Mouse (Mus musculus) MEL-GATA-1-ER (cell line): ENCODE data around the gene Ccl2.

Experiments used
- DNase-seq: peaks from one replicate; pipeline ENCODE4 v3.0.0-alpha.2; 2012; ENCODE audit warnings: low read depth; ENCODE audit errors: extremely low read depth

Ccl2 gene

DNA sequence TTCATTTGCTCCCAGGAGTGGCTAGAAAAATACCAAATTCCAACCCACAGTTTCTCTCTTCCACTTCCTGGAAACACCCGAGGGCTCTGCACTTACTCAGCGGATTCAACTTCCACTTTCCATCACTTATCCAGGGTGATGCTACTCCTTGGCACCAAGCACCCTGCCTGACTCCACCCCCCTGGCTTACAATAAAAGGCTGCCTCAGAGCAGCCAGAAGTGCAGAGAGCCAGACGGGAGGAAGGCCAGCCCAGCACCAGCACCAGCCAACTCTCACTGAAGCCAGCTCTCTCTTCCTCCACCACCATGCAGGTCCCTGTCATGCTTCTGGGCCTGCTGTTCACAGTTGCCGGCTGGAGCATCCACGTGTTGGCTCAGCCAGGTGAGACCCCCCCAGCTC lies at the start of gene Ccl2:
Gene Ccl2 (plus strand): TSS at position 216 of the 400 bp plus-strand sequence.
- DNase-seq, result no peak

DNA sequence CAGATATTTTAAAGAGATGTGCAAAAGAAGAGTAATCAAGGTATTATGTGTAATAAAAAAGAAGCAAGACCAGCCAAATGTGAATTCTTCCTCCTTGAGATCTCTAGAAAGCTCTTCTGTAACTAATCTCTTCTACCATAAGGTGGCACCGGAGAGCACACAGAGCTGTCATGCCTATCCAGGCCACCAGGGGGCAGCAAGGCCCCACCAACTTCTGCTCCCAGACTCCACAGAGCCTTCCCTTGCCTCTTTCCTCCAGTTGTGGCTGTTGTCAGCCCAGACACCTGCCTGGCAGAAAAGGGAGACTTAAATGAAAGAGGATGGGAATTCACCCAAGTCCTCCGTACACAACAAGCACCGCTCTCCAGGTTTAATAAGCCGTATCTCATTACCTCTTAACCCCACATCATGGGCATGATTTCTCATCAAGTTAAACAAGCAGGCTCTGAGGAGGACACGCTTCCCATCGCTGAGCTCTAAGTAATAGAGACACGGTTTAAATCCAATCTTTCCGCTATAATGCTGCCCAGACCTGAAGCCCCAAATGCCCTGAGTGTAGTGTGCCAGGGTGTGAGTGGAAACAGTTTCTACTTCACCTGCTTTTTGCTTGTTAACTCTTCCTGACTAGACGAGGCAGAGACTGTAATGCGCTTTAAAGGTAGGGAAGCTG lies 39.1 kb upstream of the Ccl2 start:
- no peak for DNase-seq

DNA sequence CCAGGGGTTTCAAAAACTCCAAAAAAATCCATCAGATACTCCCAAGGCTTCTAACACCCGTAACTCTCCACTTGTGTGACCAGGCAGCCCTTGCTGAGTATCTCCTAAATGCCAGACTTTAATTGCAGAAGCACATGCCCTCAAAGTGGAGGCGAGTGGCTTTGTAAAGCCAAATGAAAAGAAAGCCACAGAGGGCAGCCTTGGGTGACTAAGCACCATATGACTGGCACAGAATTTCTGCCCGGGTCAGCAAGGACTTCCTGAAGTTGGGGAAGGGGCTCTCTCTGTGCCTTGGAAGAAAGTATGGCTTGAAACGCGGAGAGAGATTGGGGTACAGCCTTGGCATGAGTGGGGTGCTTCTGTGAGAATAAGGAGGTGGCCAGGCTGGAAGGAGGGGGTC lies 38.3 kb upstream of the Ccl2 start:
- no peak for DNase-seq

DNA sequence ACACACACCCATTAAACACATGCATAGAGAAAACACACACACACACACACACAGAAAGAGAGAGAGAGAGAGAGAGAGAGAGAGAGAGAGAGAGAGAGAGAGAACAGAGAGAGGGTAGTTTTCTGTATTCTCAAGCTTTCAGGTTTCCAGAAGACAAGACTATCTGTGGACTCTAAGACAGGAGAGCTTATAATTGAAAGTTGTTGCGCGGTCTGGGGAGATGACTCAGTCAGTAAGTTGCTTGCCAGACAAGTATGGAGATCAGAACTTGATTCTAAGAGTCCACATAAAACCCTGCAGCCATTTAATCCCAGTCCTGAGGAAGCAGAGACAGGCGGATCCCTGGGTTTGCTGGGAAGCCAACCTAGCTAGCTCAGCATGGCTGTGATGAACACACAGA lies 36.7 kb upstream of the Ccl2 start:
- no peak for DNase-seq

DNA sequence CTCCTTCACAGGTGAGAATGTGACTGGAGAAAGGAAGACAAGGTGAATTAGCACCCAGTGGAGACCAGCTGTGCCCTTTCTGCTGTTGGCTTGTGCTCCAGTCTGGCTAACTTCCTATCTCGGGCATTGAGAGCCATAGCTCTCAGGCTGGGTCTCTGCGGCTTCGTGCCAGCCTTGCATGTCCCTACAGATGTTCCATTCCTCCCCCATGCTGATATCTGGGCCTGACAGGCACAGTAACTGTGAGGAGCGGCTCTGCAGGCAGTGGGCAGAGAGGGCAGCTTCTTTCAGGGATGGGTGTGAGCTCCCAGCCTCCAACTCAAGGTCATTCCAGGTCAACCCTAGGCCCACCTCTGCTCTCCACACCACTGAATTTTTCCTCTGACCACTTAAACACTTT lies 35.9 kb upstream of the Ccl2 start:
- DNase-seq, result no peak

DNA sequence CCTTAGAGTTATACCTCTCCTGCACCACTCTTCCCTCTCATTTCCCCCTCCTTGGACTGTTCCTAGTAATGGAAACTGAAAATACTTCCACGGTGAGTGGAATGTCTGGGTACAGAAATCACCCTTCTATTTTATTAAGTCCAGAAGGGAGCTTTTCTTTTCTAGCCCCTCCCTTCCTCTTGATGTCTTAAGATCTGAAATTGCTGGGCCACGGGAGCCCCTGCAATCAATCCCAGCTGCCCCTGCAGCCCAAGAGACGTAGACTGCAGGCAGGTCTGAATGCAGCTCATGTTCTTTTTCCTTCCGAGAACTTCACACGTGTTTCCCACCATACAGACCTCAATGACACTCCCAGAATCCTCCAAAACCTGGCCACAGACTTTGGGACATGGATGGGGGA lies 34.8 kb upstream of the Ccl2 start:
- no peak for DNase-seq

DNA sequence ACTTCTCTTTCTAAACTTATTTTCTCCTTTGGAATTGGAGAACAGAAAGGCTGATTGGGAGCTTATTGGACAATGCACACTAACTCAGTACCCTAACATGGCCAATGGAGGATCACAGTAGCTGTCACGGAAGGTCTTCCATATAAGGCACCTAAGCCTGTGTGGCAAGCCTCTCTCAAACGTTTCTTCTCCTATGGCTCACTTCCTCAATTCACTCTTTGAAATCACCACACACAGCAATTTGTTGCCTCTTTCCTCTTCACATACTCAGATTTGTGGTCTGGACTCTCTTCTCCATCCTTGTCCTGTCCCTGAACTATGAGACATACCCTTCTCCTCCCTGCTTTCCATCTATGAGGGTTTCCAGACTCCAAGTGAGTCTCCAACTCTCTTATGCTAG lies 30.6 kb upstream of the Ccl2 start:
- DNase-seq, result no peak

DNA sequence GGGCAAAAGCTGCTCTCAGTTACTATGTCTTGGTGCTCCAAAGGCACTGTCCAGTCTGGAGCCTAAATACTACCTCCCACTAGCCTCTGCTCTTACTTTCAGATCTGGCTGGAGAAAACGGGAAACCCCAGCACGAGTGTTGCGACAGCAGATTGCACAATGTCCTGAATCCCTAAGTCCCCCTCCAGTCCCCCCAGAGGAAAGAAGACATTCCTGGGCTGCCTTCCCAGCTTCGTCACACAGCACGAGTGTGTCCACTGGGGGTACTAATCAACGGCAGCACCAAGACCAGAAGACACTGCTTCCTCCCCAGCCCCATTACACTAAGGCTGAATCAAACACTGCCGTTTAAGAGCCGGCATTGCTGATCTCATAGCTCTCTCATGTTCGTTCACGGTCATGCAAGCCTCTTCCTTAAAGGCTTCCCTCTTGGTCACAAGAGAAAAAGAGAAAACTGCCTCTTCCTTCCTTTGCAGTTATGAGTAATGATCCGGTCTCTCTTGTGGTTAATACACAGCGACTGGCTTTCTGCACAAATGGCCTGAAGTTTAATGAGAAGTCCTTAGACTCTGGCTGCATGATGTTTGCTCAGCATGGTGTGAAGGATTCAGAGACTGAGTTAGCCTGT lies 28.5 kb upstream of the Ccl2 start:
- DNase-seq, result no peak

DNA sequence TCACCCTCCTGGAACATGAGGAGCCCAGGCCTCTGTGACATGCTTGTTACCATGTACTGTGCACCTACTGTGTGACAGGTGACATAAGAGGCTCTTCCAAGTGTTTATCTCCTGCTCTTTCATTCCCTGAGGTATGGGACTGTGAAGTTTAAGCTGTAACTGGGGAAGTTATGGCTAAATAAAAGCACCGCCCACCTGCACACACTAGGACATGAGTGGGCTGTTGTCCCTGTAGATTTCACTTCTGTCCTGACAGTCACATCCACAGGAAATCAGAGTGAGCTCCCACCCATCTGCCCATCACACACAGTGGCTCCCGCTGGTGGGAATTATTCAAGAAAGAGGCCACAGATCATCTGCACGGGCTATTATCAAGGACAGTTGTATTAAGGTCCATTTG lies 25.3 kb upstream of the Ccl2 start:
- no peak for DNase-seq

DNA sequence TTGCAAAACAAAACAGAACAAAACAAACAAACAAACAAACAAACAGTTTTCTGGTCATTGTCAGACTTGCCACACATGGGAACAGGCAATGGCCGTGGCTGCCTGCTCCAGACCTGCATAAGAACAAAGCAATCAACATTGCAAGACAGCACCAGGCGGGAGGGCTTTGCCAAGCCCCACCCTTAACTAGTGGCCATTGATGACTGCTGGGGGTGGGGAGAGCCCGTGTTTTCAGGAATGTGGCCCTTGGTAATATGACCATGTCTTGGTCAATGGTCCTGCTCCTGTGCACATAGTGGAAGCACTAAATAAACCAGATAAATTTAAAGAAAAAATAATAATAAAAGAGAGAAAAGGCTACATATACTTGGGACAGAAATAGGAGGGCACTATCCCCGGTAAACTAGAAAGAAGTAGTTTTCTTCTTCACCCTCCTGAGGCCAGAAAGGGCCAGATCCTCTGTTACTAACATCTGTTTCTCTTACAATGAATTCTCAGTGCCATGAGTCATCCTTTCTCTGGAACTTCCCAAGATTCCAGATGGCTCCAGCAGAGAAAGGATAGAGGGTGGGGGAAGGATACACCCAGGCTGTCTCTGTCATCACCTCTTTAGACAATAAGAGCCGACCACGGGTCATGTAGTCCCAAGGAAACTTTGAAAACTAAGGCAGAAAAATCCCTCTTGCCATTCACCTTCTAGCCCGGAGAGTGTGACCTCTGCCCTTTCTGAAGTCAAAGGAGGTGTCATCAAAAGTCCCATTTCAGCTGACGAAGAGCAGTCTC lies 23.8 kb upstream of the Ccl2 start:
- no peak for DNase-seq

DNA sequence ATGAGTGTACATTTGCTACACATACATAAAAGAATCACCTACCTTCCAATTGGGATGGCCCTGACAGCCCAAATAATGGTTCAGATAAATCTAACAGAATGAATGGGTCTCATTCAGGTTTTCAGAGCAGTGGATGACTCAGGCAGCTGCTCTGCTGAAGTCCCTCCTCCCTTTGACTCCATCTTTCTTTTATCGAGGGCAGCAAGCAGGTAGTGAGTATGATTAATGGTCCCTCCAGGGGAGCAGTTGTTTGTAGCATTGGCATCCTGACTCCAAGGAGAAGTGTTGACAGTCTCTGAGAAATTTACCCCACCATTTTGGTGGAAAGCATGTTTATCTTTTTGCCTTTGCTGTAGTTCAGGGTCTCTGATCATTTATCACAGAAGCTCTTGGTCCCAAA lies 21.6 kb upstream of the Ccl2 start:
- no peak for DNase-seq

DNA sequence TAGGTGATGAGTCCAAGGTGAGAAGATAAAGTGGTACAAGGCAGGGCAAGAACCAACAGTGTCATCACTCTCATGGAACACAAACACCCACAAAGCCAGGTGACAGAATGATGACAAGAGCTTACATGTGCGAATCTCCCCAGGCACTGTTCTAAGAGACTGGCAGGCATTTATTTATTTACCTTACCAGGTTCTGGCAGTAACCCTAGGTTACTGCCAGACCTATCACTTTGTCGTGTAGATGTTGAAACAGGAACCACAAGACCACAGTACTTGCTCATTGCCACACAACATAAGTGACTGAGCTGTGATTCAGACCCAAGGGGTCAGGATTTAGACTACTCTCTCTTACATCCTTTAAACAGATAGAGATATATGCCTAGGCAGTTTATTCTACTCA lies 20.3 kb upstream of the Ccl2 start:
- no peak for DNase-seq

DNA sequence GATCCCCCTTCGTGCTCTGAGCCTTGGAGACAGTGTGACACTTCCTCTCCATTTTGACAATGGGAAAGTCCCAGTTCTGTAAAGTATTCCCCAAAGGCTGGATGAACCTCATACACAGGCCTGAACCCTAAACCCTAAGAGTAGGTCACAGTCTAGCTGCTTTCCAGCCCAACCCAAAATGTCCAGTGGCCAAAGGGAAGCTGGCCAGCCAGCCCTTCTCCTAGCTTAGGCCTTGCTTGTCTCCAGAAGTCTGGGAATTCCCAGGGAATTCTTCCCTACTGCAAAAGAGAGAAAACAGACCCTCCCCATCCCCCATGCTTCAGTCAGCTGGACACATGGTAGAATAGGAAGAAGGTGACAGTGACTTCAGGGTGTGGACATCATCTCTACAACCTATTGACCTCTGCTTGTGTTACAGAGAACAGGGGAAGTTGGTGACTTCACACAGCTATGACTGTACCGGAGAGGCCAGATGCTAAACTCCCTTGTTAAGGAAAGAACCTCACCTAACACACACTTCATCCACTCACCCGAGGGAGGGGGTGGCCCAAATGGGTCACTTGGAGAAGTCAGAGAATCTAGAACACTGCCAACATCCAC lies 19.1 kb upstream of the Ccl2 start:
- no peak for DNase-seq

DNA sequence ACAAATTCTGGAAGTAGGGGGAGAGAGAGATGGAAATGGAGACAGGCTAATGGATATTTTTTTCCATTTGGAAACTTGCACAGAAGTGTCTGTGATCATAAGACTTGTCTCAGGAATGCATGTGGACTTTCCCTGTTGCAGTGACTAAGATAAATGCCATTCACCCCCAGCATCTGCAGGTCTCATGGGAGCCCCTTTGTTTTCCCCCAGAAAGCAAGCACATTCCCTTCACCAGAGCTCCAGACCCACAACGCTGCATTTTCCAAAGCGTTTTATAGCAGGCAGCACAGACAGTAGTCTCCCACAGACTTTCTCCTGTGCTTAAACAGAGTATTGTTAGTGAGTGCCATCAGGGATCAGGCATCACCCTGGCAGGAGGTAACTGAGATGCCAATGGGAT lies 16.0 kb upstream of the Ccl2 start:
- DNase-seq, result no peak

DNA sequence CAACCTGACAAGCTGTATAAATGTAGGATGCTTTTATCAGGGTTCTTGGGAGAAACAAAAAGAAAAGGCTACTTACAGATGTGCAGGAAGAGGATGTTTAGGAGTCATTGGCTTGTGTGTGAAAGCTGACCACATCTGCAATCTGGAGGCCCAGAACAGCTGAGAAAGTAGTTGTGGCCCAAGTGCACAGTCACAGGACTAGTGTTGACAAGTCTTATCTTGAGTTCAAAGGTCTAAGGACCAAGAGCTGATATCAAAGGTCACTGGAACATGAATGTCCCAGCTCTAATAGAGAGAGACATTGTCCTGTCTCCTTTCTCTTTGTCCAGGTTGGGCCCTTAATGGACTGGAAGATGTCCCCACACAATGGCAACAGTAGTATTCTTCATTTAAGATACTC lies 15.6 kb upstream of the Ccl2 start:
- DNase-seq, result no peak

DNA sequence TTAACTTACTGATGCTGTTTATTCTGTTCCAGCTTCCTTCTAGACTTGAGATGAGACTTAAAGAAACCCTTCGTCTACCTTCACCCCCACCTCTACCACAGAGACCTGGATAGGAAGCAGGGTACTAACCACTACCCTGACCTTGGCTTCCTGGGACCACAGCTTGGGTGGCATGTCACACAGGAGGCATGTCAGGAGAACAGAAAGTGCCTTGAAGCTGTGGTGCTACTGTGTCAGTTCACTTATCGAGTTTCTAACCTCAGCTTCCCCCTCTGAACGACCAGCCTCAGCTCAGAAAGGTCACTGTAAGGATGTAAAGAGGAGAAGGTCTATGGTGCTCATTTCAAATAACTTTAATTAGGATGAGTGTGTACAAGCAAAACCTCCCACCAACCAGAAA lies 14.0 kb upstream of the Ccl2 start:
- DNase-seq, result no peak

DNA sequence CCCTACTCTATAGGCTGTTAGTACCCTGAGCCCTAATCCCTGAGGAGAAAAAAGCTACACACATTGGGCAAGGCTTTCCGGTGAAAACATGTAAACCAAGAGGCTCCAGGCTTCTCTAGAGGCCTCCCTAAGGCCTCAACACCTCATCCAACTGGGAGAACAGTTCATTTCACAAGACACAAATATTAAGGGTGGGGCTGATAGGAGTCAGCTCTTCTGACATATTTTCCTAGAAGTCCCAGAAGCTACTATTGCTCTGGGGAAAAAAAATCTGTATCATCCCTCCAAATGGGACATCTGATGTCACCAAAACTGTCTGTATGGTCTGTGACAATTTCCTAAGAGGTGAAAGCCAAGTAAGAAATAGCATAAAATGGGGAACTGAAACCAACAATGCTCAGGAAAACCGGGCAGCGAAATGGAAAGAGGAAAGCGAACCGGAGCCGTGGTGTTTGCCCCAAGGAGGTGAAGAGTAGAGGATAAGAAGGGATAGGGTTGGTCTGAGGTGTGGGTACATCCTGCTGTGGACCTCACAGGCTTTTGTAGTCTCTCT lies 12.8 kb upstream of the Ccl2 start:
- no peak for DNase-seq

DNA sequence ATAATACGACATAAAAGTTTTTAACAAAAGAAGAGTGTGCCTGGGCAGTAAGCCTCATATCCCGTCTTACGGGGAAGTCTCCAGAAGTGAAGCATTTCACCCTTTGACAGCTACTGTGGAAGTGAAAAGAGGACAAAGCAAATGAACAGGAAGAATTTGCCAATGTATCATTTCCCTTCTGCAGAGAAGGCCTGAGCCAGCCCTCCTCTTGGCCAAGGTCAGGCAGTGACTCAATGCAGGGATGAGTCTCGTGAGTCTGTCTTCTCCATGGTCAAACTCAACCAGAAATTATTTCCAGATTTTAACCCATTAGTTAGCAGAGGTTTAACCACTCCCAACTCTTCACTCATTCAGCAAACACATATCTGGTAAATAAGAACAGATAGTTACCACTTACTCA lies 11.6 kb upstream of the Ccl2 start:
- DNase-seq, result no peak

DNA sequence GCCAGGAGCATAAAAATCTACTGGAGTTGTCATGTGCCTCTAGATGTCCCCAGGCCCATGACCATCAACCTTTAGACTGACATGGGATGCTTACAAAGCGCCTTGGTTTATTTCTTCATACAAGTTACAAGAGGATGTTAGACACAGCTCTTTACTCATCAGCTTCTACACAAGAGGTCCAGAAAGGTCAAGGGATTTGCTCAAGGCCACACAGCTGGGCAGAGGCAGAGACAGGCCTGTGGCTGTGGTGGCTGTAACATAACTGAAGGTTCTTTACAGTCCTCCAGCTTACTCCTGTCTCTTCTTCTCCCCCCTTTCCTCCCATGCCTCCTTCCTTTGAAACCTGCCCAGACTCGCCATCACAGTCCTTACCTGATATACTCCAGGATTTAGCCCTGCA lies 5.2 kb upstream of the Ccl2 start:
- no peak for DNase-seq

DNA sequence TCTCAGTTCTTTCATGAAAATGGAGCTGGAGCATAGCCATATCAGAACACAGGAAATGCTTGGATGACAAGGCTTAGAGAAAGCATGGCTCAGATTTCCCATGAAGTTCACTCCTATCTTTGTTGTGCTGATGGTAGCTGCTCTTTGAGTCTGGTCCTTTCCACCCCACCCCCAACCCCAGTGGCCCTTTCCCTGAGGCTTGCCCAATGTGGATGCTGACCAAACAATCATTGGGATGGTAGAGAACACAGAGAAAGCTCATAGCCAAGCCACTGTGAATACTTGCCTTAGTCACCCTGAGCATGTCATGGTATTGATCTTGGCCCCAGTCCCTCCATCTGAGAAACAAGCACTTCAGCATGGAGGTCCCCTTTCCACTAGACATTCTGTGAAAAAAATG lies 3.2 kb upstream of the Ccl2 start:
- no peak for DNase-seq

DNA sequence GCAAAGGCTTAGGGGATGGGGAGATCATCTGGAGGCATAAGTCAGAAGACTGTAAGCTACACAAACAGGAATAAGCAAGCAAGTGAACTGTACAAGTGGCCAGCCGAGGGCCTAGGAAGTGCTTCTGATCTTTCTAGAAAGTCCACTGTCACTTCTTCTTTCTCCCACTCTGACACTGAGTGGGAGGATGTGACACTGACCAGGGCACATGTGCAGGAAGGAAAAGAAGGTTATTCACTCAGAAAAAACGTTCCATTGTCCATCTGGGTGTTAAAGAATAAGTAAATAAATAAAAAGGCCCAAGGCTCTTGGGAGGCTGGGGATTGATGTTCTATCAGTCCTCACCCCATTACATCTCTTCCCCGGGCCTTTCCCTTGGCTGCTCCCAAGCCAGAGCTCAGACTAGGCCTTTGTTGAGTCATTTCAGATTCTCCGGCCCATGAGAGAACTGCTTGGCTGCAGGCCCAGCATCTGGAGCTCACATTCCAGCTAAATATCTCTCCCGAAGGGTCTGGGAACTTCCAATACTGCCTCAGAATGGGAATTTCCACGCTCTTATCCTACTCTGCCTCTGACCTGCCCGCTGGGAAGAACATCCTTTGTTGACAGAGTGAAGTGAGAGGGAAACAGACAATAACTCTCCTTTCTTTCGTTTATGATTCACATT lies 2.6 kb upstream of the Ccl2 start:
- no peak for DNase-seq

DNA sequence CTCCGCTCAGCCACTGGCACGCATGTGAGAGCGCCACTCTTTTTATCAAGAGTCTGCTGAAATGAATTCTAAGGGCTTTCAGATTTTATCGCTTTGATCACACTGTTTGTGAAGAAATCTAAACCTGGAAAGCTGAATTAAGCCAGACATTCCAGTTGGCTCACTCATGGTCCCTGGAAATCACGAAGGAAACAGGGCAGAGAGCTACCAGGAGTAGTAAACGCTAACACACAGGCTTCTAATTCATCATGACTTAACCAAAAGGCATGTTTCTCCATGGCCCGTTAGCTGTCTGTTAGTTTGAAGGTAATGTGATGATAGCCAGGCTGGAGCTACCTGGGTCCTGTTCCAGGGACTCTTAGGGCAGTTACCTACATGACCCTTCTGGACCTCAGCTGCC lies 925 bp upstream of the Ccl2 start:
- DNase-seq, result no peak
